Mouse (Mus musculus) MEL (cell line): ENCODE results near the gene Pcsk2. TPM values are rescaled to one million over a fixed set of nuclear protein-coding genes. Genes with fewer than 3 reads are reported as not detected.

ENCODE experiments used
- DNase-seq: peaks from one replicate; pipeline ENCODE4 v3.0.0; 2011; ENCODE audit warnings: low read depth, low spot score
- H3K27ac ChIP-seq: 2 replicates; pipeline ENCODE4 v1.5.1; 2012; ENCODE audit warnings: low read depth, mild to moderate bottlenecking, control low read depth, low read length, moderate library complexity; ENCODE audit not compliant: control insufficient read depth
- H3K27me3 ChIP-seq, 2 experiments: fragments of 150-350 bp in 1 of 2; sonication (generic) in 1 of 2; 2 replicates each; pipeline ENCODE4 v1.6.1; 2012; ENCODE audit warnings: low read length in 2 of 2, mild to moderate bottlenecking in 2 of 2, improper control_type of control experiment in 1 of 2, moderate library complexity in 1 of 2; ENCODE audit not compliant: insufficient read depth in 2 of 2, control insufficient read depth in 1 of 2
- H3K36me3 ChIP-seq, 2 experiments: 2 replicates each; pipeline ENCODE4 v1.6.1; 2012 to 2014; ENCODE audit warnings: low read length in 2 of 2, improper control_type of control experiment in 1 of 2, inconsistent platforms in 1 of 2, mild to moderate bottlenecking in 1 of 2; ENCODE audit not compliant: insufficient read depth in 2 of 2, control insufficient read depth in 1 of 2
- H3K4me1 ChIP-seq, 2 experiments: fragments of 150-350 bp in 1 of 2; sonication (generic) in 1 of 2; 2 replicates each; pipeline ENCODE4 v1.6.1; 2012; ENCODE audit warnings: low read length in 2 of 2, improper control_type of control experiment in 1 of 2, mild to moderate bottlenecking in 1 of 2; ENCODE audit not compliant: insufficient read depth in 2 of 2, control insufficient read depth in 1 of 2
- H3K4me3 ChIP-seq, 2 experiments: fragments of 150-350 bp in 1 of 2; sonication (generic) in 1 of 2; 2 replicates each; pipeline ENCODE4 v1.5.1; 2012; ENCODE audit warnings: low read depth in 2 of 2, low read length in 2 of 2, mild to moderate bottlenecking in 2 of 2, moderate library complexity in 2 of 2, control low read depth in 1 of 2, improper control_type of control experiment in 1 of 2; ENCODE audit not compliant: control insufficient read depth in 1 of 2, insufficient read depth in 1 of 2
- H3K79me2 ChIP-seq: 2 replicates; pipeline ENCODE4 v1.6.1; 2012; ENCODE audit warnings: mild to moderate bottlenecking, low read length, moderate library complexity; ENCODE audit not compliant: control insufficient read depth, poor library complexity, insufficient read depth
- H3K9ac ChIP-seq: 2 replicates; pipeline ENCODE4 v1.6.1; 2012; ENCODE audit warnings: low read depth, mild to moderate bottlenecking, control low read depth, low read length, moderate library complexity; ENCODE audit not compliant: control insufficient read depth, poor library complexity, severe bottlenecking
- H3K9me3 ChIP-seq: fragments of 150-350 bp; sonication (generic); replicated peaks from 2 replicates; pipeline ENCODE4 v1.6.1; 2012; ENCODE audit warnings: mild to moderate bottlenecking, low read length, improper control_type of control experiment, moderate library complexity; ENCODE audit not compliant: insufficient read depth
- POLR2AphosphoS5 ChIP-seq: IDR thresholded peaks from 2 replicates; pipeline ENCODE4 v1.6.1; 2012; ENCODE audit warnings: low read depth, borderline replicate concordance, mild to moderate bottlenecking, inconsistent platforms, low read length, moderate library complexity, mixed read lengths
- ZMIZ1 ChIP-seq: IDR thresholded peaks from 2 replicates; pipeline ENCODE4 v1.6.1; 2012; ENCODE audit warnings: low read depth, mild to moderate bottlenecking, inconsistent platforms, low read length, improper control_type of control experiment, moderate library complexity
- polyA plus RNA-seq, 2 experiments: library from polyadenylated mRNA; stranded (reverse) in 1 of 2; unstranded in 1 of 2; fragments of >175 nt in 1 of 2; fragments of >200 nt in 1 of 2; gene quantifications; 2 replicates each; pipeline versions ENCODE4 v1.2.1 to v1.2.4; 2012; ENCODE audit warnings: low replicate concordance in 2 of 2, low read depth in 1 of 2; ENCODE audit not compliant: insufficient read length in 2 of 2, insufficient read depth in 1 of 2, missing spikeins in 1 of 2
- total RNA-seq: library from RNA; depleted of rRNA; stranded (reverse); fragments of 300-350 nt; gene quantifications from 2 replicates; pipeline ENCODE4 v1.2.3, GENCODE M21; 2012

The Pcsk2 gene
- total and polyA plus RNA-seq, 3 experiments = not detected

DNA sequence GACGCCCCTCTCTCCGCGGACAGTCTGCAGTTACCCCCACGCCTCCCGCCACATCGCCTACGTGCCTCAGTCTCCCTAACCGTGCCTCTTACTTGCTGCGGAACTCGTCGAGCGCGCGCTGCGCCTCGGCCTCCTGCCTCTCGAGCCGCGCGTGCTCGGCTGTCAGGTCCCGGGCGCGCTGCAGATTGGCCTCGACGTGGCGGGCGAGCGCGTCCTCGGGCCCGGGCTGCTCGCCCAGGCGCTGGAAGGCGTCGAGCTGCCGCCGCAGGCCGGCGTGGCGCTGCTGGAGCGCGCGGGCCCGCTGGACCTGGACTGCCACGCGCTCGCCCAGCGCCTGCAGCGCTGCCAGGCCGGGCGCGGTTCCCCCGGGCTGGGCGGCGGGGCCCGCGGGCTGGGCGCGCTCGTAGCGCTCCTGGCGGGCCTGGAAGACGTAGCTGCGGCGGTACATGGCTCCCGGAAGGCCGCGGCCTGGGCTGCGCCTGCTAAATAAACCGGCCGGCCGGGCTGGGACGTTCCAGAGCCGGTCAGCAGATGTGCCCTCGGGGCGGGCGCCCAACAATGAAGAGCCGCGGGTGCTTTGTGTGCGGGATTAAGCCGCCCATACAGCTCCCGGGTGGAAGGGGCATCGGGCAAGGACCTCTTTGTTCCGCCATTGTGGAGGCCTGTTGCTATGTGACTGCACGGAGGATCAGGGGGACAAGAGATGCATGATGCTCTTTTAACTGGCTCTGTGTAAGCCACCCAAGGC is 316.7 kb downstream of the Pcsk2 start, which contains the start of gene Bfsp1:
Gene Bfsp1, minus strand, starts transcription at position 690 of the 748 bp plus-strand sequence.
- no peaks in the 10 kb centered on the region for H3K27me3 ChIP-seq

DNA sequence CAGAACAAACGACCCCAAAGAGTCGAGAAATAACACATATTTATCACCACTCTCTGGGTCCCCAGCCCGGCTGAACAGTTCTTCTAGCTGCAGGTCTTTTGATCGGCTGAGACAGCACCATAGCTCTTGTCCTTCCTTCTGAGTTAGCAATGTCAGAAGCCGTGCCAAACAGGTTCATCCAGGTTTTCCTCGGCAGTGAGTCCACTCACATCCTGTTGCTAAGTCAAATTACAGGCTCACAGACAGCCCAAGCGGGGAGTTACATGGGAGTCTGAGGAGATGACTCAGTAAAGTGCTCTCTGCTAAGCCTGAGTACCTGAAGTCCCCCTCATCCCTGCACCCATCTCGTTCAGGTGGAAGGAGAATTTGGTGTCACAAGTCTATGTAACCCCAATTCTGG is 318.6 kb downstream of the Pcsk2 start:
- Histone ChIP-seq H3K79me2 (no peaks in the 10 kb centered on the region), H3K36me3 (no peaks in the 10 kb centered on the region), H3K27ac (no peak overlapping the region), H3K9ac (no peak overlapping the region), H3K4me3 (no peak overlapping the region), H3K9me3 (no peaks in the 10 kb centered on the region), H3K27me3 (no peaks in the 10 kb centered on the region), H3K4me1 (no peaks in the 10 kb centered on the region)
- no peak for TF ChIP-seq ZMIZ1
- TF ChIP-seq POLR2AphosphoS5 = no peak
- DNase-seq = no peak

More for the DNA sequence above, 316.7 kb downstream of the Pcsk2 start, which contains the start of gene Bfsp1:
- no peak within 1 kb of the TSS for H3K9ac ChIP-seq
- no peaks in the 10 kb centered on the region for H3K4me1 ChIP-seq
- no peaks in the 10 kb centered on the region for H3K9me3 ChIP-seq
- no peak within 1 kb of the TSS for H3K4me3 ChIP-seq
- no peak for DNase-seq
- no peaks in the 10 kb centered on the region for H3K79me2 ChIP-seq
- no peaks in the 10 kb centered on the region for H3K36me3 ChIP-seq
- no peak for TF ChIP-seq ZMIZ1
- H3K27ac ChIP-seq = no peak within 1 kb of the TSS
